Mouse (Mus musculus): ENCODE data around the gene Mecr. TPM values are rescaled to one million over a fixed set of nuclear protein-coding genes. Genes with fewer than 3 reads are reported as not detected.
A peak's percentile ranks its signal among the peaks of the same experiment; 100 is the strongest.

The Mecr gene
- polyA plus RNA-seq, 1 experiment = 43.8 TPM

DNA sequence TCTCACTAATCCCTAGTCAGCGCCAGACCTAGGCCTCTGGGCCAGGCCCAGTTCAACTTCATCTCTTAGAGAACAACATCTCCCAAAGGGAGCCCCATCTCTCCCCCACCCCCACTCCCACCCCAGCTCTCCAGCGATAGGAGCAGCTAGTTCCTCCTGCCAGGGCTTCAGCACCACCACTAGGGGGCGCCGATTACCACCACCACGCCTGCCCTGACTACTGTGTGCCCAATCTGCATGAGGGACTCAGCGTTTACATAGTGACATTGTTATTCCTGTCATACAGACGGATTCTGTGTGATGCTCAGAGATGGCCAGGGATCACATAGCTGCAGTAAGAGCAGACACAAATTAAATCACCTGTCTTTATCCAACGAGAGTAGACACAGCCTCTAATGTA, 17.4 kb upstream of the Mecr start:
- Histone ChIP-seq H3K4me3 (replicated peaks; ENCODE audit: insufficient read depth, low read depth, low read length) (no peak overlapping the region), H3K27ac (ENCODE audit: insufficient read depth, low read length) (no peak overlapping the region), H3K4me1 (ENCODE audit: control insufficient read depth, insufficient read depth, low read length) (peaks cover 11% of the 10 kb centered on the region), H3K27me3 (ENCODE audit: control insufficient read depth, insufficient read depth, low read length) (no peaks in the 10 kb centered on the region)
- DNase-seq = peak in 1 of 2 experiments; percentile 25
- peak; percentile 54 for TF ChIP-seq CTCF (IDR thresholded peaks at IDR 0.05; ENCODE audit: borderline replicate concordance, insufficient read depth, low read depth, low read length)
- TF ChIP-seq POLR2A (IDR thresholded peaks at IDR 0.05; ENCODE audit: borderline replicate concordance, insufficient read depth, low read length) = no peak
- WGBS = 54% methylated on average over 8 of the region's 8 CpGs

DNA sequence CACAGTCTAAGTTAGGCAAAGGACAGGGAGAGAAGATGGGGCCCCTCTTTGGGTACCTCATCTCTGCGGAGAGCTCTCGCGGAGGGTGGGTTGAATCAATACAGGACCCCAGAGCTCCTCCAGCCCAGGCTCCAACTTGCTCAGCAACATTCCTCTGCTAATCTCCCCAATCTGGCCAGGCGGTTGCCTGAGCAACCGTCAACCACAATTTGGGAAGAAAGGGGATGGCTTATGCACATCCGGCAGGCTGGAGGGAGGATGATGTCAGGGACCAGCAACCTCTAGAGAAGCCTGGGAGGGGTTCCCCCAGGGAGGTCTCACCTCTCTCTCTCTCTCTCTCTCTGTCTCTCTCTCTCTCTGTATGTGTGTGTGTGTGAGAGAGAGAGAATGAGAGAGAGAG, 16.4 kb upstream of the Mecr start:
- Histone ChIP-seq H3K27me3 (ENCODE audit: control insufficient read depth, insufficient read depth, low read length) (no peaks in the 10 kb centered on the region), H3K4me1 (ENCODE audit: control insufficient read depth, insufficient read depth, low read length) (peaks cover 16% of the 10 kb centered on the region), H3K4me3 (replicated peaks; ENCODE audit: insufficient read depth, low read depth, low read length) (no peak overlapping the region), H3K27ac (ENCODE audit: insufficient read depth, low read length) (no peak overlapping the region)
- no peak for DNase-seq
- no peak for TF ChIP-seq CTCF (IDR thresholded peaks at IDR 0.05; ENCODE audit: borderline replicate concordance, insufficient read depth, low read depth, low read length)
- TF ChIP-seq POLR2A (IDR thresholded peaks at IDR 0.05; ENCODE audit: borderline replicate concordance, insufficient read depth, low read length) = no peak
- WGBS = 51% methylated on average over 6 of the region's 6 CpGs

DNA sequence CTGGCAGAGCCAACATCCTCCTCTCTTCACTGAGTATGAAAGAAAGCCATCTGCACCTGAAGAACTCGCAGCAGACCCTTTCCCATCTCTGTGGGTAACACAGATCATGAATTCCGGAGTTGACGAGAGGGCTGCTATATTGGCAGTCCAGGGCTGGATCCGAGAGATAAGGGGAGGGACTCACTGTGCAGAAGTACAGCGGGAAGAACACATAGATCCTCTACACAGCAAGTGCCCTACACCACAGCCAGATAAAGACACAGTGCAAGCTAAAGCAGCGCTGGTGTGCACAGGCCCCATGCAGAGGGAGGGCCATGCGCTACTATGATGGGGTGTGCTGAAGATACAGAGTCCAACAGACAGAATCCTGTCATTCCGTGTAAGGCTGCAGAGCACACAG, 14.1 kb upstream of the Mecr start:
- Histone ChIP-seq H3K27me3 (ENCODE audit: control insufficient read depth, insufficient read depth, low read length) (no peaks in the 10 kb centered on the region), H3K27ac (ENCODE audit: insufficient read depth, low read length) (no peak overlapping the region), H3K4me3 (replicated peaks; ENCODE audit: insufficient read depth, low read depth, low read length) (no peak overlapping the region), H3K4me1 (ENCODE audit: control insufficient read depth, insufficient read depth, low read length) (peaks cover 25% of the 10 kb centered on the region)
- WGBS = 62% methylated on average over 8 of the region's 8 CpGs
- no peak for DNase-seq
- TF ChIP-seq POLR2A (IDR thresholded peaks at IDR 0.05; ENCODE audit: borderline replicate concordance, insufficient read depth, low read length) (no peak), CTCF (IDR thresholded peaks at IDR 0.05; ENCODE audit: borderline replicate concordance, insufficient read depth, low read depth, low read length) (no peak)

DNA sequence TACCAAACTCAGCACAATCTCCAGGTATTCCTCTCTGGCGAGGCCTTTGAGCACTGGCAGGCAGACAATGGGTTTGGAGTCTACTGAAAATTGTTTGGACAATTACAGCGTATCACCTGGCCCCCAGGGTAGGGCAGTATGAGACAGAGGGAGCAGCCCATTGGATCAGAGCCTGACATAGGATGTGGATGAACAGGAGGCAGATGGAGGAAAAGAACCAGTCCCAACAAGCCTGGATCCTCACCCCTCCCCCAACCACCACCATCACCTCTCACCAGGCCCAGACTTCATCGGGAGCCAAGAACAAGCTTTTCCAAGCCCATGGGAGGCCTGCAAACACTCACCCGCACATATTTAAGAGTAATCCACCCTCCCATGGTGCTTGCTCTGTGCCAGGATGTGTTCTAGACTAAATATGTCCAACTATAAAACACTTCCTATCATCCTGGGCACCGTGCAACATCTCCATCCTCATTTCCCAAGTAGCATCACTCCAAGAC, 11.7 kb upstream of the Mecr start:
- Histone ChIP-seq H3K27ac (ENCODE audit: insufficient read depth, low read length) (no peak overlapping the region), H3K4me1 (ENCODE audit: control insufficient read depth, insufficient read depth, low read length) (peaks cover 26% of the 10 kb centered on the region), H3K4me3 (replicated peaks; ENCODE audit: insufficient read depth, low read depth, low read length) (no peak overlapping the region), H3K27me3 (ENCODE audit: control insufficient read depth, insufficient read depth, low read length) (no peaks in the 10 kb centered on the region)
- 27% methylated on average over 5 of the region's 5 CpGs for WGBS
- DNase-seq = peak in 1 of 2 experiments; percentile 50
- TF ChIP-seq CTCF (IDR thresholded peaks at IDR 0.05; ENCODE audit: borderline replicate concordance, insufficient read depth, low read depth, low read length) = no peak
- no peak for TF ChIP-seq POLR2A (IDR thresholded peaks at IDR 0.05; ENCODE audit: borderline replicate concordance, insufficient read depth, low read length)

DNA sequence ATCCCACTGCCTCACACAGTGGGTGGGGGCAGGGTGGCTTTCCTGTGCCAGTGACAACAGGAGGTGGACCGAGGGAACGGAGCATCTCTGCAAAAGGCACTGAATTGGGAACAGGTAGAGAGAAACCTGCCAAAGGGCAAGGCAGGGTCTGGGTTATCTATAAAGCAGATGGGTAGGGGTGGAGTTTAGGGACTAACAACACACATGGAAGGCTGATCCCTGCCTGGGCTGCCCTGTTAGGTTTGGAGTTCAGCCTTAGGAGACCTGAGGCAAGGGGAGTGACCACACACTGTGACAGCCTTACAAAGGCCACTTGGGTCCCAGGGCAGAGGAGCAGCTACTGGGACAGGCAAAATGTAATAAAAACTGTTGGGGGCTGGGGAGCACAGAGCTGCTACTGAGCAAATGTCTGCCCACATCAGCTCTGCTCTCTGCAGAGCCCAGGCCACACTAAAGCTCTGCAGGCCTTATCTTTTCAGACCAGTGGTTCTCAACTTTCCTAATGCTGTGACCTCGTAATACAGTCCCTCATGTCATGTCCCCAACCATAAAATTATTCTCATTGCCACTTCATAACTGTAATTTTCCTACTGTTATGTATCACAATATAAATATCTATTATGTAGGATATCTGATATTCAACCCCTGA, 10.4 kb upstream of the Mecr start:
- H3K27ac ChIP-seq (ENCODE audit: insufficient read depth, low read length) = no peak overlapping the region
- peaks cover 28% of the 10 kb centered on the region for H3K4me1 ChIP-seq (ENCODE audit: control insufficient read depth, insufficient read depth, low read length)
- no peaks in the 10 kb centered on the region for H3K27me3 ChIP-seq (ENCODE audit: control insufficient read depth, insufficient read depth, low read length)
- WGBS = 45% methylated on average over 3 of the region's 3 CpGs
- no peak overlapping the region for H3K4me3 ChIP-seq (replicated peaks; ENCODE audit: insufficient read depth, low read depth, low read length)
- no peak for DNase-seq
- TF ChIP-seq POLR2A (IDR thresholded peaks at IDR 0.05; ENCODE audit: borderline replicate concordance, insufficient read depth, low read length) (no peak), CTCF (IDR thresholded peaks at IDR 0.05; ENCODE audit: borderline replicate concordance, insufficient read depth, low read depth, low read length) (no peak)

DNA sequence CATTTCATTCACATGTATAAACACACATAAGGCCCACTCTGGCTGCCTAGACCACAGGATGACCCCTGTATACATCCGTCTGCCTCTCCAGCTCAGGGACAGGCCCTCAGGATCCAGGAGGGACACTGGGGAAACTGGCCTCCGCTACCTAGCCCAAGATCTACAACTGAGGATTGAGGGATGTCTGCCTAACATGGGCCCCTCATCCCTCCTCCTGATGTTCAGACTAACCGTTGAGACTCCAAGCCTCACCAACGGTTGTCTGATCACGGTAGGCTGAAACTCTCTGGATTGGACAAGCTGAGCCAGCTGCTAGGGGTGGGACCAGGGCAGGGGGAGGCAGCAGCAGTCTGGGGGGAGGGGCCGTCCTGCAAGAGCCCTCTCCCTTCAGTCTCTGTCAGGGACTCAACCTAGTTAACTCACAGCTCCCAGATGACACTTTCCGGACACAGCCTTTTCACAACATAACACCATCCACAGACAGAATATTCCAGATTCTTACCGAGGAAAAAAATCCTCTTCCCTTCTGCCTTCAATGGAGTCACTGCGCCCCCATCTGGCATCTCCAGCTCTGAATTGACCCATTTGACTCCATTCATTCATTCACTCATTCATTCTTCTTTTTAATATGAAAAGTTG, 9.2 kb upstream of the Mecr start:
- WGBS = 44% methylated on average over 9 of the region's 9 CpGs
- no peak overlapping the region for H3K4me3 ChIP-seq (replicated peaks; ENCODE audit: insufficient read depth, low read depth, low read length)
- H3K27me3 ChIP-seq (ENCODE audit: control insufficient read depth, insufficient read depth, low read length) = no peaks in the 10 kb centered on the region
- DNase-seq = no peak
- H3K4me1 ChIP-seq (ENCODE audit: control insufficient read depth, insufficient read depth, low read length) = peaks cover 28% of the 10 kb centered on the region
- no peak overlapping the region for H3K27ac ChIP-seq (ENCODE audit: insufficient read depth, low read length)
- TF ChIP-seq CTCF (IDR thresholded peaks at IDR 0.05; ENCODE audit: borderline replicate concordance, insufficient read depth, low read depth, low read length) (peak; percentile 47), POLR2A (IDR thresholded peaks at IDR 0.05; ENCODE audit: borderline replicate concordance, insufficient read depth, low read length) (no peak)

DNA sequence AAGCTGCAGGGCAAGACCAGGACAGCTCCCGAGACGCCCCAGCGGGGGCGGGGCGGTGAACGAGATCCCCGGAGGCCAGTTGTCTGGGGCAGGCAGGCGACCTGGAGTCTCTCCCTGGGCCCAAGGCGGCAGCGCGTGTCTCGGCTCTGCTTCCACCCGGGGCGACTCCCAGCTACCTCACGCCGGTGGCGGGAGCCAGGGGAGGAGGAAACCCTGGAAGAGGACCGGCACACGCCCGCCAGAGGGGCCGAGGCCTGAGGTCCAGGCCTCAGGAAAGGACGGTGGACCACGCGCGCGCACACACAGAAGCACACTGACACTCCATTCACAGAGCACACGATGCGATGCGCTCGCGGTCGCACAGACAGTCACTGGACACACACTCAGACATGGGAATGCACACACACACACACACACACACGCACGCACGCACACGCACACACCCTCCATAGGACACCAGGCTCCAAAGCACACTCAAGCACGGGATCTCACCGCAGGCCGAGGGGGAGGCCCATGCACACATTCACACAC, 6.9 kb upstream of the Mecr start:
- 5% methylated on average over 39 of the region's 39 CpGs for WGBS
- DNase-seq = peak; percentile 44 to 54
- no peak overlapping the region for H3K27ac ChIP-seq (ENCODE audit: insufficient read depth, low read length)

More for the DNA sequence above, 6.9 kb upstream of the Mecr start:
- Histone ChIP-seq H3K4me1 (ENCODE audit: control insufficient read depth, insufficient read depth, low read length) (peaks cover 16% of the 10 kb centered on the region), H3K27me3 (ENCODE audit: control insufficient read depth, insufficient read depth, low read length) (no peaks in the 10 kb centered on the region), H3K4me3 (replicated peaks; ENCODE audit: insufficient read depth, low read depth, low read length) (peak overlapping the region; percentile 71)
- TF ChIP-seq POLR2A (IDR thresholded peaks at IDR 0.05; ENCODE audit: borderline replicate concordance, insufficient read depth, low read length) = no peak
- TF ChIP-seq CTCF (IDR thresholded peaks at IDR 0.05; ENCODE audit: borderline replicate concordance, insufficient read depth, low read depth, low read length) = no peak
